Mouse (Mus musculus): Measurements from ENCODE around the gene Cmss1.

DNA sequence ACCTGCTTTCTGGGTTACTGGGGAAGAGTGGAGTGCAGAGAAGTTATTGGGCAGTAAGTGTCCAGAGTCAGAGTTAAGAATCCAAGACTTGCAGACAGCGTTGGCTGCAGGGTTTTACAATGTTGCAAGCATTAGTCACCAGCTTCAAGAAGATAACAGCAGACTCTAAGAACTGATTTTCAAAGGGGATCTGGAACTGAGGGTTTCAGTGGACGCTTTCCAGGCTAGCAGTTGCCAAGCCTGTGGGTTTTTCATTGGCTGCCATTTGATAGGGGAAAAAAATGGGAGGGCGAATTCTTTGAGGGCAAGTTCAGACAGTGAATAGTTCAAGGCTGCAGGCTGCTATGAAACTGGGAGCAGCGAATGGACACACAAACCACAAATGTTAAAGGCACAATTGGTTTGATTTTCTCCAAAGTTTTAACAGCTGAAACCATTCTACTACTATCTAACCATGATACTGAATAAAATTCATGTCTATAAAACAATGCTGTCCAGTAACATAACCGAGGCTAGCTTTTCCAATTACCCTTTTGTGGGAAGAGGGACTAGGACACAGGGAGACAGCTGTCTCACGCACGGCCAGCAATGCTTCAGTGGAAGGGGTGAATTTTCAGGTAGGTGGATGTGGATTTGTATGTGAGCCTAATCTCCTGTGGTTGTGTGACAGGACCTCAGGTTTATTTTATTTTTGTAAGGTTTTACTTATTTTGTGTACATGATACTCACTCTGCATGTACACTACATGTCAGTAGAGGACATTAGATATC, 179.0 kb downstream of the Cmss1 start:
- TF ChIP-seq CTCF (IDR thresholded peaks at IDR 0.05; ENCODE audit: control insufficient read depth, insufficient read depth, low read length) (no peak), POLR2A (IDR thresholded peaks at IDR 0.05; ENCODE audit: borderline replicate concordance, control insufficient read depth, low read depth, low read length) (no peak)

Measured in bone marrow, adult 2 months (tissue).